8 mouse cellular contexts compared by ENCODE assay signal in genomic region chr2:34249141-34249960, GRCm38 (mm10).
DNase-seq lines count a peak whose midpoint lies in the region; ATAC-seq and TF ChIP-seq lines count a peak whose summit lies in the region.

No protein-coding gene starts in this region.

- no peaks in the 10 kb centered on the region for H3K36me3 ChIP-seq in limb, embryonic 10.5 days
- no peaks in the 10 kb centered on the region for H3K36me3 ChIP-seq in midbrain, embryonic 12.5 days
- H3K36me3 ChIP-seq in spleen, adult 2 months (ENCODE audit: control insufficient read depth, insufficient read depth, low read length), result no peaks in the 10 kb centered on the region

- H3K4me3 ChIP-seq in limb, embryonic 10.5 days, result peak overlapping the region; percentile 61
- peak overlapping the region; percentile 47 for H3K4me3 ChIP-seq in midbrain, embryonic 12.5 days
- H3K4me3 ChIP-seq in spleen, adult 2 months (ENCODE audit: extremely low read depth, insufficient read depth, insufficient read length), result peak overlapping the region; percentile 21; the same call in 1 of the 2 replicates

- TF ChIP-seq CTCF in spleen, adult 2 months (IDR thresholded peaks at IDR 0.05; ENCODE audit: extremely low read depth, insufficient read depth, insufficient read length, insufficient replicate concordance), result no peak

- ATAC-seq in granulocyte monocyte progenitor cell, adult 5-6 weeks (replicated peaks; ENCODE audit: poor library complexity, severe bottlenecking), result peak; percentile 86
- peak; percentile 98 for ATAC-seq in midbrain, embryonic 12.5 days (ENCODE audit: low FRiP score, low read depth)

- H3K9me3 ChIP-seq in limb, embryonic 10.5 days (replicated peaks), result no peaks in the 10 kb centered on the region
- H3K9me3 ChIP-seq in midbrain, embryonic 12.5 days, result no peaks in the 10 kb centered on the region

- peak; percentile 13 to 32 for DNase-seq in urinary bladder, adult 18-20 months (ENCODE audit: low spot score in 2 of 2)
- DNase-seq in urinary bladder, postnatal 10 days (ENCODE audit: low spot score), result no peak
- peak; percentile 59 for DNase-seq in embryo, embryonic 11.5 days (ENCODE audit: low read depth, low spot score)
- DNase-seq in kidney, adult 11 months, result peak; percentile 34
- peak; percentile 81 for DNase-seq in limb, embryonic 10.5 days (ENCODE audit: low spot score)
- peak; percentile 0 to 11 for DNase-seq in spleen, adult 2 months (ENCODE audit: low read depth in 1 of 2, low spot score in 2 of 2)

- TF ChIP-seq POLR2A in spleen, adult 2 months (IDR thresholded peaks at IDR 0.05; ENCODE audit: low read depth, low read length), result no peak

- 1% methylated on average over 15 of the region's 15 CpGs for WGBS in limb, embryonic 10.5 days
- WGBS in midbrain, embryonic 12.5 days, result 0% methylated on average over 15 of the region's 15 CpGs
- WGBS in spleen, adult 2 months, result 5% methylated on average over 15 of the region's 15 CpGs

- peaks cover 66% of the 10 kb centered on the region for H3K4me1 ChIP-seq in limb, embryonic 10.5 days
- H3K4me1 ChIP-seq in midbrain, embryonic 12.5 days, result peaks cover 47% of the 10 kb centered on the region
- no peaks in the 10 kb centered on the region; the same call in 1 of the 2 replicates for H3K4me1 ChIP-seq in spleen, adult 2 months (ENCODE audit: control insufficient read depth, insufficient read depth, insufficient read length)

- H3K27ac ChIP-seq in limb, embryonic 10.5 days, result peak overlapping the region; percentile 93
- H3K27ac ChIP-seq in midbrain, embryonic 12.5 days (replicated peaks), result peak overlapping the region; percentile 95
- no peak overlapping the region for H3K27ac ChIP-seq in spleen, adult 2 months (ENCODE audit: insufficient read depth, low read length)

- peak overlapping the region; percentile 72 for H3K4me2 ChIP-seq in midbrain, embryonic 12.5 days (replicated peaks)

- H3K9ac ChIP-seq in midbrain, embryonic 12.5 days (replicated peaks), result peak overlapping the region; percentile 57

- H3K27me3 ChIP-seq in limb, embryonic 10.5 days (ENCODE audit: low read depth, poor library complexity, severe bottlenecking), result no peaks in the 10 kb centered on the region
- H3K27me3 ChIP-seq in midbrain, embryonic 12.5 days, result no peaks in the 10 kb centered on the region
- no peaks in the 10 kb centered on the region for H3K27me3 ChIP-seq in spleen, adult 2 months (ENCODE audit: control insufficient read depth, insufficient read depth, low read length)
